Mouse (Mus musculus): ENCODE measurements around the gene Kcnk18. TPM values are rescaled to one million over a fixed set of nuclear protein-coding genes. Genes with fewer than 3 reads are reported as not detected.

The Kcnk18 gene
- total RNA-seq, 4 experiments from 2014 or later, result not detected

GRCm38 (mm10) chr19:59221131-59221530 lies 2.1 kb downstream of the Kcnk18 start:
- DNase-seq (ENCODE audit: low spot score in 2 of 2), result no peak

- no peak for DNase-seq (ENCODE audit: low spot score in 2 of 2)
Measured at GRCm38 (mm10) chr19:59228376-59228775, 9.4 kb downstream of the Kcnk18 start.

GRCm38 (mm10) chr19:59232786-59233185 lies 13.8 kb downstream of the Kcnk18 start:
- DNase-seq (ENCODE audit: low spot score in 2 of 2), result no peak

- no peak for DNase-seq (ENCODE audit: low spot score in 2 of 2)
Measured at GRCm38 (mm10) chr19:59235001-59235400, 16.0 kb downstream of the Kcnk18 start.

DNA sequence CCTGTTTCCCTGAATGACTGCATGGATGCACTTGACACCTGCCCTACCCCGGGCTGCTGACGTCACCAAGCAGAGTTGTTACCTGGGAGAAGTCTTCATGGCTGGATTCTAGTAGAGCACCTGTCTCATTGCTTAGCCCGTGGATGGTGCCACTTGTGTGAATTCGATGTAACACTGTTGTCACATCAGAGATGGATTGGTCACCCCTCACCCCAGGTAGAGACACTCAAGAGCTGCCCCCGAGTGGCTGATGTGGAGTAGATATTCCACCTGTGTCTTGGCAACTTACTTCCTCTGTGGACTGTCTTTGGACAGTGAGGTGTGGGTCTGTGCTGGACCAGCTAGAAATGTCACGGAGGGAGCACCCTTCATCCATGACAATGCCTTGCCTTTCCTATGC lies 17.0 kb downstream of the Kcnk18 start:
- no peak for DNase-seq (ENCODE audit: low spot score in 2 of 2)

DNA sequence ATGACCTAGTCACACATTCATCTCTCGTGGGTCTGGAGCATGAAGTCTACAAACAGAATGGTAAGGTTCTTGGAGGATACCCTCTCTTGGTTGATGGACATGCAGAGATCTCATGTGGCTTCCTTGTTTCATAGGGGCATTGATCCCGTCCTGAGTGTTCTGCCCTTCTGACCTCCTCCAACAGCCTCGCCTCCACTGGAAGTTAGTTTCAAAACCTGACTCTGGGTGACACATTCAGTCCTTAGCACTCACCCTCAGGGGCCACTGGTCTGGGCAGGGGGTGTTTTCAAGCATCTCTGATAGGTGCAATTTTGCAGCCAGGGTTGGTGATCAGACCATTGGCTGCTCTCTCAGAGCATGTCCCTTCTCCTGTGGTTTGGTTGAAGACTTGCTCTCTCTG lies 19.6 kb downstream of the Kcnk18 start:
- DNase-seq (ENCODE audit: low spot score in 2 of 2), result no peak

DNA sequence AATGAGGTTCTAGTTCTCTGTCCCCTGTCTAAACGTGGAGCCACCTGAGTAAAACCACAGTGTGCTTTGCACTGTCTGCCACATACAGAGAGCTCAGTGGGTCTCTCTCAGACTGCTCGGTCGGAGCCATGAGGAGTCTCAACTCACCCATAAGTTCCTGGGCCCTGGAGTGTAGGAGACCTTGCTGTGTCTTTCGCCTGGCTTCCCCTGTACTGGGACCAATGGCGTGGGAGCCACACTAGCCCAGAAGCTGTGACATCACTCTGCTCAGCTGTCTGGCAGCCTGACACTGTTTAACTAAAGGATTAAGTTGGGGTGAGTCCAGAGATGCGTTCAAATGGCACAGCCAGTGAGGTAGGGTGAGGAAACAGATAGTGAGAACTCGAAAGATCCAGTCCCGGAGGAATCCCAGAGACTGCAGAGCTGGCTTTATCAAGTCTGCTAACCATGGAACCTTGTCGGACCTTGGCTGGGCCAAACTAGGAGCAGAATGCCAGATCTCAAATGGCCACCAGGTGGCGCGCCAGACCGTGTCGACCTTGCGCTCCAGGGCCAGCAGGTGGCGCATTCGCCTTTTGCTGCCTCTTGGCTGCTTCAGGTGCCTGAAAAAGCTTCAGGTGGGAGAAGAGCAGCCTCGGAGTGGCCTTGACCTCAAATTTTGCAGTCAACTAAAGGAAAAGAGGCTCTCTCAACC lies 20.3 kb downstream of the Kcnk18 start:
- peak; percentile 52 to 89 for DNase-seq (ENCODE audit: low spot score in 2 of 2)

DNA sequence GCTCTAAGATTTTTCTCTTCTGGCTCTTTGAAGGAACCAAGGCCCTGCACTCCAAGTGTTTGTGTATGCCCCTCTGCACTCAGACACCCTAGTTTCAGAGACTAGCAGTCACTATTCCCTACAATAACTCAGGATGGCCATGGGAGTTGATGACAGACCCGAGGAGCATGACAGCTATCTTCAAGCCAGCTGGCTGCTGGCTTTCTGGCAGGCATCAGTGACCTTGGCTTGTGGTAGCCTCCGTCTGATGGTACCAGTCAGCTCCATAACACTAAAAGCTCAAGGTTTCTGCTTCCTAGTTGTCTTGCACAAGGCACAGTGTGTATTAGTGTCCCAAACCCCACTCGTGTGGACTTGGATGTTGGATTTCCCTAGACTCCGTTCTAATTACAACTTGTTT lies 23.0 kb downstream of the Kcnk18 start:
- no peak for DNase-seq (ENCODE audit: low spot score in 2 of 2)

DNA sequence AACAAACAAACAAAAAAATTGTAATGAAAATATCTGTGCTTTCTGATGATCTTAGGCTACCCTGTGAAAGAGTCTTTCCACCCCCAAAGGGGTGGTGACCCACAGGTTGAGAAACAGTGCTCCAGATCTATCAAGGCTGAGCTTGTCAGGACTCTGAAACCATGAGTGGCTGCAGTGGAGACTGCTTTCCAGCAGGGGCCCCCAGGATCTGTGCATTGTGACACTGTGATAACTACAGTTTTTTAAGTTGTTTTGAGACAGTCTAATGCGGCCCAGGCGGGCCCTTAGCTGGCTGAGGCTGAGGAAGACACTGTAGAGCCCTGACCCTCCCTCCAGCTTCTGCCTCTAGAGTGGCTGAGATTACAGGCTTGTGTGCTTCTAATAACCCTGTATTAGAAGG lies 24.0 kb downstream of the Kcnk18 start:
- DNase-seq (ENCODE audit: low spot score in 2 of 2), result no peak

DNA sequence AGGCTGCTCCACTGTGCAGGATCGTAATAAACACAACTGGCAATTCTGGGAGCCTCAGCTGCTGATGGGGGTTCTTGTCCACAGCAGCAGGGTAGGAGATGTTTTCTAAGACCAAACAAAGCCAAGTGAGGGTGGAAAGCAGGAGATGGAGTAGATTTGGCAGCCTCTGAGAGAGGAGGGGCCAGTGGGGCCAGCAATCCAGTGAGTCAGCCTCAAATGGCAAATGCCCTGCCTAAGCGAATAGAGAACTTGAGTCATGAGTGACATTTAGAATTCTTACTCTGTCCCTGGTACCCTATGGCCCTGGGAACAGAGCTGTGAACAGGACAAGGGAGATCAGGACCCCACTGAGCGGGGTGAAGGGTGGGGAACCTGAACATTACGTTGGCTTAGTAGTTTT lies 29.1 kb downstream of the Kcnk18 start:
- no peak for DNase-seq (ENCODE audit: low spot score in 2 of 2)

DNA sequence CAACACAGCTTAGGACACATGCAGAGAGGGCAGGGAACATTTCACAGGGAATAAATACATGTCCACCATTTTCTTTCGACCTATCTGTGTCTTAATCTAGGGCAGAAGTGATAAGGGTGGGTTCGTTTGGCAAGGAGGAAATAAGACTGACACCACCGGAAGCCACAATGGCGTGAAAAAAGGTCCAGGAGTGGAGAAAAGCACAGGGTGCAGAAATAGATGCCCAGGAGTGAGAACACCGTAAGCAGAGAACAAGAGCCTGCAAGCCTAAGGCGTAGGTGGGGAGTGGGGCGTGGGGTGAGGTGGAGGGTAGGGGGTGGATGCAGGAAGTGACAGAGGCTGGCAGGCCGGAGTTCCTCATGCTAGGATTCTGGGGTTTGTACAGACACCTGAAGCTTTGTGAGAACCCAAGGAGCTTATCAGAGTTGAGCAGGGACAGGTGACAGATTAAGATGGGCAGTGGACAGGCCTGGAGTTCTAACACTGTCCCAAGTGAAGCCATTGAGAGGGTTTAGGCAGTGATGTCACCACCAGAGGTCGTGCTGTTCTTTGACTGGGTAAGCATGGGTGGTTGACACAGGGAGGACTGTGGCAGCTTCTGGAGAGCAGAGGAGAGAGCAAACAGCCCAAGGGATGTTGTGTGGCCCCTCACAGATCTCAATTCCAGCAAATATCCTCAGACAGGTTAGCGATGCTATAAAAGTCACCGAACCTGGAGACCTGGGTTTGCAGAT lies 29.7 kb downstream of the Kcnk18 start:
- DNase-seq (ENCODE audit: low spot score in 2 of 2), result no peak

- no peak for DNase-seq (ENCODE audit: low spot score in 2 of 2)
Measured at GRCm38 (mm10) chr19:59252651-59253050, 33.6 kb downstream of the Kcnk18 start.

GRCm38 (mm10) chr19:59259633-59260032 lies 40.6 kb downstream of the Kcnk18 start:
- no peak for DNase-seq (ENCODE audit: low spot score in 2 of 2)

GRCm38 (mm10) chr19:59260718-59261442 lies 41.9 kb downstream of the Kcnk18 start, which contains the start of gene Slc18a2:
Gene Slc18a2, plus strand, starts transcription at chr19:59260896.
- DNase-seq (ENCODE audit: low spot score in 2 of 2), result no peak

DNA sequence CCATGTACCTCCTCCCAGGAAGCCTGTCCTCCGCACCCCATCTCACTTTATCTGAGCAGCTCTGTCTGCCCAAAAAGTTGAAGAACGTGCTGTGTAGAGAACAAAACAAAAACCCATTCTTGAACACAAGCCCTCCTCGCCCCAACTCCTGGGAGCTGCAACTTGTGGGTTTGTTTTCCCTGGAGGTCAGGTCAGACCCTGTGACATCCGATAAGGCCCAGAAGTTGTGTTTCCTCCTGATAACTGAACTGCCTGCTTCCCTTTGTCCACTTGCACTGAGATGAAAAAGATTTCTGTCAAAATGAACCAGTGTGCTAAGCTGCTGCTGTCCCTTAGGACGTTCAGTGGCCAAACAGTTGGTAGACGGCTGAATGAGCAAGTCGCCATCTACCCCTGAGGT lies 42.6 kb downstream of the Kcnk18 start:
- DNase-seq (ENCODE audit: low spot score in 2 of 2), result no peak

GRCm38 (mm10) chr19:59263171-59263570 lies 44.2 kb downstream of the Kcnk18 start:
- no peak for DNase-seq (ENCODE audit: low spot score in 2 of 2)

DNA sequence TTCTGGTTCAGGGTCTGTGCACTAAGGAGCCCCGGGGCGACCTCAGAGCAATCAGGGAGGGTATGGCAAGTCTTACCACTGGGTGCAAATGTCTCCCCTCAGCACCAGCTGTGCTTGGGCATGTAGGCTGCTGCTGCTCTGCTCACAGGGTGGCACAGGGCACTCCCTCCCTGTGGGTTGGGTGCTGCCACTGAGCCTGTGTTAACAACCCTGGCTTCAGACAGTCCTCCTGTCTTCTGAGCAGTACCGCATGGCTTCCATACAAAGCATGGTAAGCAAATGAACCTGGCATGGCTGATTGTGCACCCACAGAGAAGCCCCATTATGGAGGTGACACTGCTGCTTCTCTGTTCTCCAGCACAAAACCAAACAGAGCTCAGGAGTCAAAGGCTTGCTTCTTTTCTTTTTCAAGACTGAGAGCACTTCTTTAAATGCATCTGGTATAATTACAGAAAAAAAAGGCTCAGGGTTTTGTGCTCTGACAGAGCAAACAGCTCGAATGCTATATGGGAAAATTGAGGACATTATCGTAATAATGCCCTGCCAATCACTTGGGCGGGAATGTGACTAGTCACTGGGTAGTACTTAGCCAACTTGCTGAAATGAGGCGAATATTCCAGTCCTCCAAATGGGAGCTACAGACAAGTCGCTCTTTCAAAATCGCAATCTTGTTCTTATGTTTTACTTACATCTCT lies 46.0 kb downstream of the Kcnk18 start:
- DNase-seq (ENCODE audit: low spot score in 2 of 2), result no peak

DNA sequence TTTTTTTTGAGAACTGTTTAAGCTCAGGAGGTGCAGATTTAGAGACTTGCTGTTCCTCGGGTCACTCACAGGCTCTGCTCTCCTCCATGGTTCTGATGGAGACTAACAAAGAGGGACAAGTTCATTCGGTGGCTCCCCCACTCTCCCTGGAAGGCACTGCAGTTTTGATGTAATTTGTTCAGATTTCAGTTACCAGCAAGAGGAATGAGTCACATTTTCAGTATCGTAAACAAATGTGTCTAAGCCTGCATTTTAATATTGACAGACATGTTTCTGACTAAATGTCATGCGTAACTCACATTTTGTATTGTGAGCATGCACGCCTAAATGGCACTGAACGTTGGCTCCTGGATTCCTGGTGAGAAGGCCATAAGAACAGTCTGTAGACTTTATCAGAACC lies 46.9 kb downstream of the Kcnk18 start:
- peak in 1 of 2 experiments; percentile 15 for DNase-seq (ENCODE audit: low spot score in 2 of 2)

DNA sequence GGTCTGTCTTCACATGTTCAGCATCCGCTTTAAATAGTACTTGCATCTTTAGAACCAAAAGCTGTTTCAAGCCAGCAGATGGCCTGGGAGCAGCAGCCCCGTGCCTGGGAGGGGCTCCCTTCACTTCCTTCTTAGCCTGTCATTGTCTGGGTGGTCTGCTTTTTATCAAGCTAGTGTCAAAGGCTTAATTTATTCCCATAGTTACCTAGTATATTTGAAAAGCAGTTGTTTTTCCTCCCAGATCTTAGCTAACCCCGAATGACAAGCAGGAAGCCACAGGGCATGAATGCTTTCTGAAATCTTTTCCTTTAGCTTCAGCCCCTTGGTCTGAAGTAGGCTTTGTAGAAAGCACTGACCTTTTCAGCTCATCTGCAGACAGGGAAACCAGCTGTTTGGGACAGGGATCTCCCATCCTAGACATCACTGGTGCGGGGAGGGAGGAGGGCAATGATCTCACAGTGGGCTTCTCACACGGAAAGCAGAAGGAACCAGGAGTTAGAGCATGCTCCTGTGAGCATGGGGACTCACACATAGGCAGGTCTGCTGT lies 48.5 kb downstream of the Kcnk18 start:
- DNase-seq (ENCODE audit: low spot score in 2 of 2), result no peak

DNA sequence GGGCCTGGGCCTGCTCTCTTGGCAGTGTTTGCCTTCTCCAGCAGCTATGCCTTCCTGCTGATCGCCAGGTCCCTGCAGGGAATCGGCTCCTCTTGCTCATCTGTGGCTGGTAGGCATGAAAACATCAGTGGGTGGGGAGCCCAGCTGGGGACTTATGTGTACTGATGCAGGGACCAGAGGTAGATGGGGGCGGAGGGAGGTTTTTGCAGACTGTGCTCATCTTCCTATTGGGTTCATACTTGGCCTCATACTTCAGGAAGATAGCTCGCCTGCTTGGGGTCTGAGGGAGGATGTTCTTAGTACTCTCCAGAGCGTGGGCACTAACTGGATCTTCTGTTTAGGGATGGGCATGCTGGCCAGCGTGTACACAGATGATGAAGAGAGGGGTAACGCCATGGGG lies 54.2 kb downstream of the Kcnk18 start:
- DNase-seq (ENCODE audit: low spot score in 2 of 2), result no peak

DNA sequence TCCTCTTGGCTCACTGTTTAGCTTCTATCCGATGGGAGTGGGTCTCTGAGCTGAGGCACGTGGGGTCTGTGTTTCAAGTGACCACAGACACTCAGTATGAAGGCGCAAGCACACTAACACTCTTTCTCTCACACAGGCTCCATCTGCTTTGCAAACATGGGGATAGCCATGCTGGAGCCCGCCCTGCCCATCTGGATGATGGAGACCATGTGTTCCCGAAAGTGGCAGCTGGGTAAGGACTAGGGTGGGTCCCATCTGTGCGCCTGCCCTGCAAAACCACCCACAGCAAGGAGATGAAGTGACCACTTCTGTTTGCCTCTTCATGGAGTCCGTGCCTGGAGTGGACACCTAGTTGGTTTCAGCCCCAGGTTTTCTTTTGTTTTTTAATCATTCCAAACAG lies 57.3 kb downstream of the Kcnk18 start:
- DNase-seq (ENCODE audit: low spot score in 2 of 2), result no peak

All from layer of hippocampus, adult 8-10 months (tissue).